Mouse (Mus musculus) adrenal gland (tissue): Measurements from ENCODE around the gene Cebpe.

Experiments
- intact Hi-C: fragments of 180-260 bp; cut with DNase I; formaldehyde crosslinking; loops from one replicate; pipeline ENCODE4 v1.15.1; 2025
- long read RNA-seq, 2 experiments: library from polyadenylated mRNA; unstranded; transcript quantifications; one replicate each; pipeline ENCODE4 v2.0.0; 2020; ENCODE audit warnings: borderline replicate concordance in 1 of 2; ENCODE audit not compliant: insufficient replicate concordance in 1 of 2

Cebpe gene
- long read RNA-seq, experiment 1, result 0 reads
- long read RNA-seq, experiment 2, result 0 reads

- intact Hi-C loops, result no loop called here
Measured at GRCm38 (mm10) chr14:54712074-54712473, at the start of gene Cebpe. Gene Cebpe, minus strand, starts transcription at chr14:54712174.

GRCm38 (mm10) chr14:54756382-54756781 lies 44.4 kb upstream of the Cebpe start:
- intact Hi-C loops, result no loop called here

DNA sequence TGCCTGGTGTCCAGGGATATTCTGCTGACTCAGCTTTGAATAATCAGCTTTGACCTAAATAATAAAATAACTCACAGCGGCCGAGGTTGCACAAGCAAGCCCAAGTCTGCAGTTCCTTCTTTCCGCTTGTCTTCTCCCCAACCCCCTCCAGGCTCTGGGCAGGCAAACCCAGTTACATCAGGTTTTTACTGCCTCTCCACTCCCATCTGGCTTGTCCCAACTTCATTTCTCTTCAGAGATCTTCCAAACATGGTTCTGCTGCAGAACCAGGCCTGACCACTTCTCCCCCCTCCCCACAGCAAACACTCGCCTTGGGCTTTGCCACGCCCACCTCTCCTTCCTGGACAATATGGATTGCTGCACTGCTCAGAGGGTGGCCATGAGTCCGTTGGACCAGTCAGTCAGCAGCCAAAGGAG lies 42.6 kb upstream of the Cebpe start:
- intact Hi-C loops, result no loop called here

DNA sequence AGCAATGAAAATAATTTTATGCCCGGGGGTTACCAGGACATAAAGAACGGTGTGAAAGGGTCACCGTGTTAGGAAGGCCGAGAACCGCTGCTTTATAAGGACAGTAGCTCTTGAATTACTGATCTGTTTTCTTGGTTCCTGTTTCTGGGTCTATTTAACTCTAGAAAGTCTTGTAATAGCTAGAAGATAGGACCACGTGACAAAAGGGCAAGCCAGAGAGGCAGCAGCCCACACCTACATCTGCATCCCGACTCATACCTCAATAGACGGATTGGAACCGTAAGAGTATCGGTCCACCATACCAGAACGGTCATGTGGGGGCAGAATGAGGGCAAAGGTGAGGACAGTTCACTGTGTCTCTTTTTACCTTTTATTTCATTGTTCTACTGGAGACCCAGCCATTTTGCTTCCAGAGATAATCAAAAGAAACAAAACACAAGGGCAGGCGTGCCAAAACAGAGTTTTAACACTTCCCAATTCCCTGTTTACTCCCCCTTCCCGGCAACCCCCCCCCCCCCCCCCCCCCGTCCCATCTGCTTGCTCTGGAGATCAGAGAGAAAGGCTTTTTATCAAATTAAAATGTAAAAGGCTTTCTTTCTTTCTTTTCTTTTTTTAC lies 42.1 kb upstream of the Cebpe start:
- intact Hi-C loops, result no loop called here

GRCm38 (mm10) chr14:54752938-54753337 lies 41.0 kb upstream of the Cebpe start:
- intact Hi-C loops, result no loop called here

DNA sequence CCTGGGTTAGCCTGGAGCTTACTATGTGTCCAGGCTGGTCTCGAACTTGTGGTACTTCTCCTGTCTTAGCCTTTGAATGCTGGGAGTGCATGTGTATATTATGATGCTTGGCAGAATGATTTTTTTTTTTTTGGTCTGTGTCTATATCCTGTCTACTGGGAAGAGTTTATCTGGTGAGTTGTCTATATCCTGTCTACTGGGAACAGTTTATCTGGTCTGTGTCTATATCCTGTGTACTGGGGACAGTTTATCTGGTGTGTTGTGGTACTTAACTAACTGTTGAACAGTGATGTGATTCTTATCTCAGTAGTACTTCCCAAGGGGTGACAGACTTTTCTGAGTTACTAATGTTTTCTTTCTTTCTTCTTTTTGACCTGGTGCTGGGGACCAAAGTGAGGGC lies 39.8 kb upstream of the Cebpe start:
- intact Hi-C loops, result no loop called here

DNA sequence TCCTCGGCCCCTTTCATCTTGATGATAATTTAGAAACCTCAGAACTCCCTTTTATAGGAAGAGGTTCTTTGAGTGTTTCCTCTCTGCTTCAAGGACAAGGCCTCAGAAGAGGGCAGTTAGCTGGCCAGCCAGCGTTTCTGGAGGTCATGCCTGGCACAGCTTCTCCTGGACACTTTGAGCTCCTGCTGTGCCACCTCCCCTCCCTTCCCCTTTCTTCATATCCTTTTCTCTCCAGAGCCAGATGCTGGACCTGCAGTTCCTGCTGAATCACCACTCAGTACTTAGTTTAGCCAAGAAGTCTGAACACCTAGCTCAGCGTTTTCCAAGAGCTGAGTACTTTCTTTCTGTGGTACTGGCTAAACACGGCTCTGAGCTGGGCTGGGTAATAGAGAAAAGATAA lies 37.3 kb upstream of the Cebpe start:
- intact Hi-C loops, result no loop called here

- intact Hi-C loops, result no loop called here
Measured at GRCm38 (mm10) chr14:54747942-54748917, 36.3 kb upstream of the Cebpe start.

GRCm38 (mm10) chr14:54746038-54746437 lies 34.1 kb upstream of the Cebpe start:
- intact Hi-C loops, result no loop called here

- intact Hi-C loops, result no loop called here
Measured at GRCm38 (mm10) chr14:54744473-54744872, 32.5 kb upstream of the Cebpe start.

GRCm38 (mm10) chr14:54742375-54742774 lies 30.4 kb upstream of the Cebpe start:
- intact Hi-C loops, result no loop called here

- intact Hi-C loops, result no loop called here
Measured at GRCm38 (mm10) chr14:54741721-54742120, 29.7 kb upstream of the Cebpe start.

DNA sequence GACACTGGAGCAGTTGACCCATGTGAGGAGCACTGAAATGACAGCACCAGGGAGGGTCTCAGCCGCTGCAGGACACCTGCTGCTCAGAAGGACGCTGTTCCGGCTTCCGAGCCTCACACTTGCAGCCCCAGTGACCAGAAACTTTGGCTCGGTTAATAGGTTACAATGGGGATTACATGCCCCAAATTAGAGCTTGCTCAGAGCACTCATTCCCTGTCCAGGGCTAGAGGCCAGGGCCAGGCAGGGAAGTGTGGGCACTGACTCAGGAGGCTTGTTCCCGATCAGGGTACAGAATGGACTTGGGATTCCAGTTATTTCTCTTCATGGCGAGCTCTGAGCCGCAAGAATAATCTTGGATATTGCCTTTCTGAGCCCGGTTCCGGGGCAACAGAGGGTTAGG lies 25.7 kb upstream of the Cebpe start:
- intact Hi-C loops, result loop anchor here (5.0 kb wide), 1 partner anchor 35 kb away; no protein-coding TSS in a partner anchor

GRCm38 (mm10) chr14:54736555-54737552 lies 24.9 kb upstream of the Cebpe start:
- intact Hi-C loops, result loop anchor here (5.0 kb wide), 1 partner anchor 35 kb away; no protein-coding TSS in a partner anchor

- intact Hi-C loops, result loop anchor here (5.0 kb wide), 1 partner anchor 37 kb away; no protein-coding TSS in a partner anchor
Measured at GRCm38 (mm10) chr14:54735221-54735620, 23.2 kb upstream of the Cebpe start.

GRCm38 (mm10) chr14:54734004-54734403 lies 22.0 kb upstream of the Cebpe start:
- intact Hi-C loops, result no loop called here

- intact Hi-C loops, result no loop called here
Measured at GRCm38 (mm10) chr14:54732206-54732605, 20.2 kb upstream of the Cebpe start.

DNA sequence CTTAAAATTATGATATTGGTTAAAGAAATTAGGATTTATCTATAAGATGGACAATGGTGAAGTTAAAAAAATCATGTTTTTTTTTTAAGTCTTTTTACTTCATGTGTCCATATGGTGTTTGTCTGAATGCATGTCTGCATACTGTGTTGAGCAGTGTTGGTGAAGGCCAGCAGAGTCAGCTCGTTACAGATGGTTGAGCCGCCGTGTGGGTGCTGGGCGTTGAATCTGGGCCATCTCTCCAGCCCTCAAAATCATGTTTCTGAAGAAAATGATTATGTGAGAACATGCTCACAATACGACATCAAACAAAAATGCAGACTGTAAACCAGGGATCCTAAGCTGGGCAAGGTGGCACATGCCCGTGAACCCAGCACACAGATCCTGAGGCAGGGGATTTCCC lies 18.3 kb upstream of the Cebpe start:
- intact Hi-C loops, result no loop called here

- intact Hi-C loops, result no loop called here
Measured at GRCm38 (mm10) chr14:54728823-54729653, 17.1 kb upstream of the Cebpe start.

GRCm38 (mm10) chr14:54727565-54727964 lies 15.6 kb upstream of the Cebpe start:
- intact Hi-C loops, result no loop called here
